Mouse (Mus musculus): Measurements from ENCODE around the gene Cacna2d4. TPM values are rescaled to one million over a fixed set of nuclear protein-coding genes. Genes with fewer than 3 reads are reported as not detected.

Cacna2d4 gene
- polyA plus RNA-seq, 1 experiment from 2014 or later = 0.02 TPM

DNA sequence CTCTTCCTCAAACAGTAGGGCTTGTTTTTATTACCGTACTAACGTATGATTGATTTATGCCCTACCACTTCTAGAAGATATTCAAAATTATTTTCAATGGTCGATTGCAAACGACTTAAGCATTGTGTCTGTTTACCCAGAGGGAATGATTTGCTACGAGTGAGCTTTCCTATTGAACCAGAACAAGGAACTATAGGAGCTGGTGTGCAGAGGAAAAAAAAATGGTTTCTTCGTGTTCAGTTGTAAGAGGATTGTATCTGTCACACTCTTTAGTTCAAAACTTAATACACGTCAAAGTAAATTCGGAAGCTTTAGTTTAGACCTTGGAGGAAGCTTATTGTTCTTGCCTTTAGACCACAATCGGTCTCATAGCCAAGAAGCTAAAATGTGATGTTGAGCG, 152.8 kb downstream of the Cacna2d4 start:
- H3K4me1 ChIP-seq (ENCODE audit: control insufficient read depth, low read depth, low read length) = peaks cover 16% of the 10 kb centered on the region
- H3K9me3 ChIP-seq (replicated peaks; ENCODE audit: control insufficient read depth, low read length) = no peaks in the 10 kb centered on the region
- H3K27me3 ChIP-seq (ENCODE audit: control insufficient read depth, insufficient read depth, low read depth, low read length) = no peaks in the 10 kb centered on the region
- 13% methylated on average over 10 of the region's 10 CpGs for WGBS (ENCODE audit: insufficient replicate concordance)
- H3K27ac ChIP-seq (ENCODE audit: low read length) = peak overlapping the region; percentile 86
- ATAC-seq (ENCODE audit: low read depth) = no peak
- H3K4me2 ChIP-seq (ENCODE audit: low read depth, low read length) = peak overlapping the region; percentile 73
- peak overlapping the region; percentile 80 for H3K9ac ChIP-seq (ENCODE audit: low read depth, low read length)
- peak overlapping the region; percentile 92 for H3K4me3 ChIP-seq (ENCODE audit: low read depth, low read length)
- H3K36me3 ChIP-seq (ENCODE audit: control insufficient read depth, insufficient read depth) = no peaks in the 10 kb centered on the region

DNA sequence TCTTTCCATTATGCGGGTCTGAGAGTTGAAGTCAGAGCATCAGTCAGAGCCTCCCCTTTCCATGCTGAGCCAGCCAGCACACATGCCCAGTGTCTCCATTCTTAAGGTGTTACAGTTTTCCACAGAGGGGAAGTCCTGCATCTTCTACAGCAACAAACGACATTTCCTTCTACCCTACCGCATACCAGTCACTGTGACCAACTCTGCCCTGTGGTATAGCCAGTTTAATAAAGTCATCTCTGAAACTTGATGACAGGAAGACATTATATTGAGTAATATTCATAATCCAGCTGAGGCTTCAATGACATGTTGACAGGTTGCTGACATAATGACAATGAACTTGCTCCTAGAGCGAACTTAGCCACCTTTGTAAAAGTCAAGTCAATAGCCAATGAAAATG, 154.4 kb downstream of the Cacna2d4 start:
- Histone ChIP-seq H3K4me3 (ENCODE audit: low read depth, low read length) (no peak overlapping the region), H3K9me3 (replicated peaks; ENCODE audit: control insufficient read depth, low read length) (no peaks in the 10 kb centered on the region), H3K4me2 (ENCODE audit: low read depth, low read length) (no peak overlapping the region), H3K36me3 (ENCODE audit: control insufficient read depth, insufficient read depth) (no peaks in the 10 kb centered on the region), H3K27me3 (ENCODE audit: control insufficient read depth, insufficient read depth, low read depth, low read length) (no peaks in the 10 kb centered on the region), H3K4me1 (ENCODE audit: control insufficient read depth, low read depth, low read length) (peaks cover 23% of the 10 kb centered on the region), H3K9ac (ENCODE audit: low read depth, low read length) (no peak overlapping the region), H3K27ac (ENCODE audit: low read length) (no peak overlapping the region)
- WGBS (ENCODE audit: insufficient replicate concordance) = 80% methylated on average over 4 of the region's 4 CpGs
- ATAC-seq (ENCODE audit: low read depth) = no peak

DNA sequence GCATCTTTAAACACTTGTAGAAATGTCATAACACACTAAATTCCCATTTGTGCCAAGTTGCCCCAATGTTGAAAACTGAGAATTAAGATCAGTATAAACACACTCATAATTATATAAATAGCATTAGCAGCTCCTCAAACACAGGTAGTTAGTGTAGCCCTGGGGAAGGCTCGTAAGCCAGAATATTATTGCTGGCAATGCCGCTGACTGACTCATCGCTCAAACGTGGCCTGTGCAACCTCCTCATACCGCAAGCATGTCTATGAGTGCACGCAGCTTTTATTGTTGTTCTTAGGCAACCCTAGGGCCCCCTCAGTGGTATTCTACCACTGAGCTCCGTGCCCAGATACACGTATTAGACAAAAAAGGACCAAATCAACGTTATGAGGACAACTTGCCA, 156.5 kb downstream of the Cacna2d4 start:
- no peak for ATAC-seq (ENCODE audit: low read depth)
- no peaks in the 10 kb centered on the region for H3K27me3 ChIP-seq (ENCODE audit: control insufficient read depth, insufficient read depth, low read depth, low read length)
- H3K4me3 ChIP-seq (ENCODE audit: low read depth, low read length) = no peak overlapping the region
- no peaks in the 10 kb centered on the region; the same call in 1 of the 2 replicates for H3K36me3 ChIP-seq (ENCODE audit: control insufficient read depth, insufficient read depth)
- WGBS (ENCODE audit: insufficient replicate concordance) = 67% methylated on average over 9 of the region's 9 CpGs
- H3K9me3 ChIP-seq (replicated peaks; ENCODE audit: control insufficient read depth, low read length) = no peaks in the 10 kb centered on the region
- H3K4me1 ChIP-seq (ENCODE audit: control insufficient read depth, low read depth, low read length) = peaks cover 21% of the 10 kb centered on the region
- H3K9ac ChIP-seq (ENCODE audit: low read depth, low read length) = no peak overlapping the region
- no peak overlapping the region for H3K4me2 ChIP-seq (ENCODE audit: low read depth, low read length)
- H3K27ac ChIP-seq (ENCODE audit: low read length) = no peak overlapping the region

DNA sequence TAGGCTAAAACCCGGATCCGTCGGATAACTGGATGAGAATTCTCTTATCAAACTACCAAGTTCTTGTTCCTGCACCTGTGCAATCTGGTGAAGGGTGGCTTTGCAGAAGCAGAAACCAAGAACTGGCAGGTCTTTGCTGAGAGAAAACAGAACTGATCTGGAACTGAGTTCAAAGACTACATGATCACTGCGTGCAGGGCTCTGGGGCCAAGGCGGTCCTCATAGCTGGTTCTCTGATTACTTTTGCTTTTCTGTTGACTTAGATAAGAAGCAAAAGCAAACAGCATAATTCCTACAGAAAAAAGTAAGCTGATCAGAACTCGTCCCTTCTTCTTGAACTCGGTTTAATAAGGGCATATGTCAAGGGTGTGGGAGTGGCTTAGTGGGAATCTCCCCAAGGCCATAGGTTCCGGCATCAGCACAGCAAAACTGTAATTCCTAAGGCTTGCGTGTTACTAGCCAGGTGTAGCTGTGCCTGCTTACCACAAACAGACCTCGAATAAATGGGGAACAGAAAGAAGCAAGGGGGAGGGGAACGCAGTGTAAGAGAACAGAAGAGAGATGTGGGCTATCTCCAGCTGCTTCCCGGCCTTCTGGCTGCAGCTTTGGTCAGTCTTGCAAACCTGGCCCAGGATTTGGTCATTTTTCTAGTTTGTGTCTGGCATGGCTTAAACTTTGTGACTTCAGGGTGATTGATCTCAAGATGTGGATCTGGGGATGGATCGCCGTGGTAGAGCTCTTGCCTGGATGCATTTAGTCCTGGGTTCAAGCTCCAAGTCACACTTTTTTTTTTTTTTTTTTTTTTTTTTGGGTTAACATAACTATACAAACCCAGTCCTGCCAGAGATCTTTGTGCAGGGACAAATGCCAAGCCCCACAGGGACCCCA, 159.3 kb downstream of the Cacna2d4 start:
- Histone ChIP-seq H3K9ac (ENCODE audit: low read depth, low read length) (no peak overlapping the region), H3K4me2 (ENCODE audit: low read depth, low read length) (peak overlapping the region; percentile 42), H3K9me3 (replicated peaks; ENCODE audit: control insufficient read depth, low read length) (no peaks in the 10 kb centered on the region), H3K4me3 (ENCODE audit: low read depth, low read length) (no peak overlapping the region), H3K27me3 (ENCODE audit: control insufficient read depth, insufficient read depth, low read depth, low read length) (no peaks in the 10 kb centered on the region), H3K36me3 (ENCODE audit: control insufficient read depth, insufficient read depth) (no peaks in the 10 kb centered on the region; the same call in 1 of the 2 replicates), H3K27ac (ENCODE audit: low read length) (peak overlapping the region; percentile 40), H3K4me1 (ENCODE audit: control insufficient read depth, low read depth, low read length) (peaks cover 14% of the 10 kb centered on the region)
- ATAC-seq (ENCODE audit: low read depth) = no peak
- WGBS (ENCODE audit: insufficient replicate concordance) = 25% methylated on average over 14 of the region's 14 CpGs

DNA sequence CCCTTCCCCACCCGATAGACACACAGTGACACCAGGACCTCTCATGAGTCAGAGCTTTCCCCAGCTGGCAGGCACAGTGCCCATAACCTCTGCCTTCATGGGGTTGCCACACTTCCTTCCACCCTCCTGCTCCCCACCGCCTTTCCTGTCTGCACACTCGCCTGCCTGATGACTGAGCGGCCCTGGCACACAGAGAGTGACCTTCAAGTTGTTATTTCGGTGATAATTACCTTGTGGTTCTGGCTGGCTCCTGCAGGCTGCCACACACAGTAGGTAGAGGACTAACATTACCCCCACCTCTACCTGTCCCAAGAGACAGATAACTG, 159.9 kb downstream of the Cacna2d4 start:
- Histone ChIP-seq H3K4me2 (ENCODE audit: low read depth, low read length) (peak overlapping the region; percentile 42; the same call in 1 of the 2 replicates), H3K9me3 (replicated peaks; ENCODE audit: control insufficient read depth, low read length) (no peaks in the 10 kb centered on the region), H3K27ac (ENCODE audit: low read length) (peak overlapping the region; percentile 57)

DNA sequence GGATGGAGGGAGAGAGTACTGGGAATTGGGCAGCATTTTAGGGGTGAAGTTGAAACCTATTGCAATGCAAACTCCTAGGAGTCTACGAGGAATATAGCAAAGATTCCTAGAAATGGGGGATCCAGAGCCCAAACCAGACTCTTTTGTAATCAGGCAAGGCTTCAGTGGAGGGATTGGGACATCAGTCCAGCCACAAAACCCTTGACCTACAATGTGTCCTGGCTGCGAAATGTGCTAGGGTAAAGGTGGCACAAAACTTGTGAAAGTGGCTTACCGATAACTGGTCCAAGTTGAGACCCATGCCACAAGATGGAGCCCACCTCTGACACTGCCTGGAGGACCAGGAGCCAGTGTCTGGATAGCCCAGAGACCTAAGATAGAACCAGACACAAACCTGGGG, 163.0 kb downstream of the Cacna2d4 start:
- Histone ChIP-seq H3K9ac (ENCODE audit: low read depth, low read length) (no peak overlapping the region), H3K4me1 (ENCODE audit: control insufficient read depth, low read depth, low read length) (peaks cover 23% of the 10 kb centered on the region), H3K27ac (ENCODE audit: low read length) (no peak overlapping the region), H3K4me2 (ENCODE audit: low read depth, low read length) (no peak overlapping the region), H3K27me3 (ENCODE audit: control insufficient read depth, insufficient read depth, low read depth, low read length) (no peaks in the 10 kb centered on the region), H3K9me3 (replicated peaks; ENCODE audit: control insufficient read depth, low read length) (no peaks in the 10 kb centered on the region), H3K4me3 (ENCODE audit: low read depth, low read length) (no peak overlapping the region), H3K36me3 (ENCODE audit: control insufficient read depth, insufficient read depth) (no peaks in the 10 kb centered on the region; the same call in 1 of the 2 replicates)
- WGBS (ENCODE audit: insufficient replicate concordance) = 69% methylated on average over 3 of the region's 3 CpGs
- no peak for ATAC-seq (ENCODE audit: low read depth)

More for the DNA sequence above, 159.9 kb downstream of the Cacna2d4 start:
- H3K4me1 ChIP-seq (ENCODE audit: control insufficient read depth, low read depth, low read length) = peaks cover 14% of the 10 kb centered on the region
- 15% methylated on average over 5 of the region's 5 CpGs for WGBS (ENCODE audit: insufficient replicate concordance)
- H3K4me3 ChIP-seq (ENCODE audit: low read depth, low read length) = no peak overlapping the region
- H3K36me3 ChIP-seq (ENCODE audit: control insufficient read depth, insufficient read depth) = no peaks in the 10 kb centered on the region; the same call in 1 of the 2 replicates
- H3K27me3 ChIP-seq (ENCODE audit: control insufficient read depth, insufficient read depth, low read depth, low read length) = no peaks in the 10 kb centered on the region
- peak; percentile 66 for ATAC-seq (ENCODE audit: low read depth)
- no peak overlapping the region for H3K9ac ChIP-seq (ENCODE audit: low read depth, low read length)

DNA sequence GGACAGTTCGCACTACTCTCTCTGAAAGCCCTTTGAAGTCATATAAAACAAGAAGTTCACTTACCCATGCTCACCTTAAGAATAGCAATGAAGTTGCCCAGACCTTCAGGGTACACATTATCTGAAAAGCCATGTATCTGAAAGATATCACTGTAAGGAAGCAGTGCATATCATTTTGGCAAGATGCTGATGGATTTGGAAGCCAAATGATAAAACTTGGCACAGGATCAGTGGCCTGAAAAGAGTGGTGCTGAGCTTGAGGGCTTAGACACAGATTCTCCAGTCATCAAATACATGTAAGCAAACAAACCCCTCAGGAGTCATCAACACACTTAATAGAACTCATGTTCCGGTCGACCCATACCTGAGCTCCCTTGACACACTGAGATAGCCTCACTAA, 164.3 kb downstream of the Cacna2d4 start:
- 81% methylated on average over 3 of the region's 3 CpGs for WGBS (ENCODE audit: insufficient replicate concordance)
- Histone ChIP-seq H3K9ac (ENCODE audit: low read depth, low read length) (no peak overlapping the region), H3K9me3 (replicated peaks; ENCODE audit: control insufficient read depth, low read length) (no peaks in the 10 kb centered on the region), H3K4me3 (ENCODE audit: low read depth, low read length) (no peak overlapping the region), H3K4me2 (ENCODE audit: low read depth, low read length) (no peak overlapping the region), H3K36me3 (ENCODE audit: control insufficient read depth, insufficient read depth) (no peaks in the 10 kb centered on the region; the same call in 1 of the 2 replicates), H3K4me1 (ENCODE audit: control insufficient read depth, low read depth, low read length) (peaks cover 17% of the 10 kb centered on the region), H3K27me3 (ENCODE audit: control insufficient read depth, insufficient read depth, low read depth, low read length) (no peaks in the 10 kb centered on the region), H3K27ac (ENCODE audit: low read length) (no peak overlapping the region)
- no peak for ATAC-seq (ENCODE audit: low read depth)

DNA sequence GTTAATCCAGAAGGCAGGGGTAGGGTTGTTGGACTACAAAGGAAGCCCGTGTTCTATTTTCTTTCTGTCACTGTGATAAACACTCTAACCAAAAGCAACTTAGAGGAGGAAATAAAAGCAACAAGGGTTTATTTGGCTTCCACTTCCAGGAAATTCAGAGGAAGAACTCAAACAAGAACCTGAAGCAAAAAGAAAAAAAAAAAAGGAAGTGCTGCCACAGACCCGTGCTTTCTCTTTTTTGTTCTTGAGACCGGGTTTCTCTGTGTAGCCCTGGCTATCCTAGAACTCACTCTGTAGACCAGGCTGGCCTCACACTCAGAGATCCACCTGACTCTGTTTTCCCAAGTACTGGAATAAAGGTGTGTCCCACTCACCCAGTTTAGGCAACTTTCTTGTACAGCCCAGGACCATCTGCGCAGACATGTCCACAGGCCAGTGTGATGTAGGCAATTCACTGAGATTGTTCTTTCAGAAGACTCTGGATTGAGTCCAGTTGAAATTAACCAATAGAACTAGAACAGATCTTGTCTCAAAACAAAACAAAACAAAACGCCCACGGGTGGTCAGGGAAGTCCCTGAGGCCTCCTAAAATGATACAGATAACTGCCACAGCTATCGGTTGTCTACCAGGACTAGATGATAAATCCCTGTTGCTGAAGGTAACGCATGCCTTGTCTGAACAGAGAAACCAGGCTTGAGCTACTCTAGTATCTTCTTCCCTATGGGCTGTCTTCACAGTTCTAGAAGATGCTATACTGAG, 165.4 kb downstream of the Cacna2d4 start:
- Histone ChIP-seq H3K27me3 (ENCODE audit: control insufficient read depth, insufficient read depth, low read depth, low read length) (no peaks in the 10 kb centered on the region), H3K4me2 (ENCODE audit: low read depth, low read length) (no peak overlapping the region), H3K36me3 (ENCODE audit: control insufficient read depth, insufficient read depth) (no peaks in the 10 kb centered on the region; the same call in 1 of the 2 replicates), H3K27ac (ENCODE audit: low read length) (no peak overlapping the region), H3K4me1 (ENCODE audit: control insufficient read depth, low read depth, low read length) (peaks cover 9% of the 10 kb centered on the region), H3K4me3 (ENCODE audit: low read depth, low read length) (no peak overlapping the region), H3K9me3 (replicated peaks; ENCODE audit: control insufficient read depth, low read length) (no peaks in the 10 kb centered on the region), H3K9ac (ENCODE audit: low read depth, low read length) (no peak overlapping the region)
- 38% methylated on average over 8 of the region's 8 CpGs for WGBS (ENCODE audit: insufficient replicate concordance)
- no peak for ATAC-seq (ENCODE audit: low read depth)
